Mouse (Mus musculus) small intestine, adult 2 months (tissue): Measurements from ENCODE around the gene Lin7a.

Experiments used
- CTCF ChIP-seq: fragments of 200-500 bp; IDR thresholded peaks from 2 replicates; pipeline ENCODE4 v1.5.1; 2012; ENCODE audit warnings: low read depth, mild to moderate bottlenecking, control low read depth, inconsistent platforms, low read length, moderate library complexity, mixed read lengths; ENCODE audit not compliant: insufficient replicate concordance, insufficient read length; ENCODE audit errors: extremely low read depth
- POLR2A ChIP-seq: fragments of 200-500 bp; IDR thresholded peaks from 2 replicates; pipeline ENCODE4 v1.6.1; 2012; ENCODE audit warnings: low read depth, mild to moderate bottlenecking, control low read depth, inconsistent platforms, low read length, moderate library complexity

GRCm38 (mm10) chr10:107363049-107363816 is 91.7 kb downstream of the Lin7a start:
- TF ChIP-seq CTCF: no peak
- no peak for TF ChIP-seq POLR2A
